Mouse (Mus musculus) ES-Bruce4 (cell line): ENCODE measurements around the gene Arid4a. TPM values are rescaled to one million over a fixed set of nuclear protein-coding genes. Genes with fewer than 3 reads are reported as not detected.

Source experiments
- H3K27ac ChIP-seq: 2 replicates; pipeline ENCODE4 v1.5.1; 2012; ENCODE audit warnings: low read length, inconsistent platforms; ENCODE audit not compliant: insufficient read depth
- H3K27me3 ChIP-seq: 2 replicates; pipeline ENCODE4 v1.6.1; 2012; ENCODE audit warnings: mild to moderate bottlenecking, low read length, inconsistent platforms; ENCODE audit not compliant: control insufficient read depth, poor library complexity, insufficient read depth, severe bottlenecking
- H3K36me3 ChIP-seq: 2 replicates; pipeline ENCODE4 v1.6.1; 2012; ENCODE audit warnings: inconsistent platforms, mild to moderate bottlenecking, low read length, moderate library complexity; ENCODE audit not compliant: control insufficient read depth, poor library complexity, insufficient read depth, severe bottlenecking
- H3K4me1 ChIP-seq: one replicate; pipeline ENCODE4 v1.8.1; 2011; ENCODE audit warnings: low read length; ENCODE audit not compliant: control insufficient read depth, insufficient read depth
- H3K4me3 ChIP-seq: 2 replicates; pipeline ENCODE4 v1.5.1; 2011; ENCODE audit warnings: low read depth, mild to moderate bottlenecking, low read length
- H3K9ac ChIP-seq: 2 replicates; pipeline ENCODE4 v1.6.1; 2012; ENCODE audit warnings: low read depth, mild to moderate bottlenecking, inconsistent platforms; ENCODE audit not compliant: poor library complexity, severe bottlenecking
- H3K9me3 ChIP-seq: replicated peaks from 2 replicates; pipeline ENCODE4 v1.6.1; 2012; ENCODE audit warnings: mild to moderate bottlenecking, low read length, inconsistent platforms; ENCODE audit not compliant: control insufficient read depth, poor library complexity, insufficient read depth, severe bottlenecking
- CTCF ChIP-seq: IDR thresholded peaks from one replicate; pipeline ENCODE4 v1.8.1; 2011; ENCODE audit warnings: low read depth, low read length
- EP300 ChIP-seq: IDR thresholded peaks from 2 replicates; pipeline ENCODE4 v1.6.1; 2011; ENCODE audit warnings: low read depth, low read length; ENCODE audit not compliant: insufficient read depth
- POLR2A ChIP-seq: IDR thresholded peaks from one replicate; pipeline ENCODE4 v1.8.1; 2011; ENCODE audit warnings: low read length; ENCODE audit not compliant: insufficient read depth
- polyA plus RNA-seq: library from polyadenylated mRNA; stranded (reverse); fragments of >200 nt; gene quantifications from 2 replicates; pipeline ENCODE4 v1.2.4, GENCODE M21; 2011; ENCODE audit warnings: low read depth; ENCODE audit not compliant: missing spikeins, insufficient read depth, insufficient read length

The Arid4a gene
- polyA plus RNA-seq, 1 experiment = 21.9 TPM

GRCm38 (mm10) chr12:71035826-71036225 lies 20.0 kb downstream of the Arid4a start:
- peaks cover 2% of the 10 kb centered on the region for H3K4me1 ChIP-seq
- no peaks in the 10 kb centered on the region for H3K27me3 ChIP-seq
- TF ChIP-seq POLR2A = no peak
- TF ChIP-seq CTCF = no peak
- TF ChIP-seq EP300 = no peak
- peaks cover 5% of the 10 kb centered on the region for H3K36me3 ChIP-seq
- no peaks in the 10 kb centered on the region for H3K9me3 ChIP-seq
- H3K27ac ChIP-seq = no peak overlapping the region
- H3K4me3 ChIP-seq = no peak overlapping the region
- H3K9ac ChIP-seq = no peak overlapping the region

- Histone ChIP-seq H3K9me3 (no peaks in the 10 kb centered on the region), H3K9ac (no peak overlapping the region), H3K4me1 (peaks cover 2% of the 10 kb centered on the region), H3K27ac (peak overlapping the region; percentile 80), H3K36me3 (peaks cover 5% of the 10 kb centered on the region), H3K4me3 (peak overlapping the region; percentile 31), H3K27me3 (no peaks in the 10 kb centered on the region)
- TF ChIP-seq EP300 (no peak), CTCF (no peak), POLR2A (no peak)
Observed at GRCm38 (mm10) chr12:71036729-71037404, 21.1 kb downstream of the Arid4a start.

GRCm38 (mm10) chr12:71040462-71040861 lies 24.7 kb downstream of the Arid4a start:
- H3K27me3 ChIP-seq = no peaks in the 10 kb centered on the region
- H3K4me3 ChIP-seq = no peak overlapping the region
- TF ChIP-seq EP300 (no peak), POLR2A (no peak), CTCF (no peak)
- no peak overlapping the region for H3K27ac ChIP-seq
- H3K36me3 ChIP-seq = peaks cover 7% of the 10 kb centered on the region
- H3K9me3 ChIP-seq = no peaks in the 10 kb centered on the region
- H3K9ac ChIP-seq = no peak overlapping the region
- peaks cover 2% of the 10 kb centered on the region for H3K4me1 ChIP-seq

- H3K9ac ChIP-seq = no peak overlapping the region
- H3K4me1 ChIP-seq = no peaks in the 10 kb centered on the region
- H3K9me3 ChIP-seq = no peaks in the 10 kb centered on the region
- no peak overlapping the region for H3K4me3 ChIP-seq
- H3K27ac ChIP-seq = no peak overlapping the region
- TF ChIP-seq EP300 (no peak), POLR2A (no peak), CTCF (no peak)
- H3K36me3 ChIP-seq = peaks cover 20% of the 10 kb centered on the region
- no peaks in the 10 kb centered on the region for H3K27me3 ChIP-seq
Observed at GRCm38 (mm10) chr12:71042451-71042850, 26.7 kb downstream of the Arid4a start.

- Histone ChIP-seq H3K36me3 (peaks cover 18% of the 10 kb centered on the region), H3K27ac (no peak overlapping the region)
Observed at GRCm38 (mm10) chr12:71043571-71043970, 27.8 kb downstream of the Arid4a start.

GRCm38 (mm10) chr12:71044488-71044887 lies 28.7 kb downstream of the Arid4a start:
- Histone ChIP-seq H3K4me3 (no peak overlapping the region), H3K9ac (no peak overlapping the region), H3K36me3 (peaks cover 16% of the 10 kb centered on the region), H3K9me3 (no peaks in the 10 kb centered on the region), H3K27me3 (no peaks in the 10 kb centered on the region), H3K4me1 (peaks cover 2% of the 10 kb centered on the region), H3K27ac (no peak overlapping the region)
- no peak for TF ChIP-seq POLR2A
- no peak for TF ChIP-seq CTCF
- no peak for TF ChIP-seq EP300

More at GRCm38 (mm10) chr12:71043571-71043970, 27.8 kb downstream of the Arid4a start:
- Histone ChIP-seq H3K9me3 (no peaks in the 10 kb centered on the region), H3K4me3 (no peak overlapping the region), H3K4me1 (peaks cover 2% of the 10 kb centered on the region), H3K27me3 (no peaks in the 10 kb centered on the region), H3K9ac (no peak overlapping the region)
- no peak for TF ChIP-seq EP300
- no peak for TF ChIP-seq POLR2A
- no peak for TF ChIP-seq CTCF
